In genomic region chr1:34665512-34665854, GRCm38 (mm10) we compare ENCODE assay signal across 15 mouse cellular contexts.
DNase-seq lines count a peak whose midpoint lies in the region; ATAC-seq and TF ChIP-seq lines count a peak whose summit lies in the region.
"Had no signal": no experiment of that assay in that cellular context is flagged by ENCODE, and none has a peak within 500 bp of the region (broad histone marks: within the 10 kb centered on the region; RNA-seq: fewer than 3 reads in every experiment).

No protein-coding gene starts in this region.

- no peaks in the 10 kb centered on the region for H3K27me3 ChIP-seq in heart, embryonic 13.5 days (replicated peaks)
- no peaks in the 10 kb centered on the region for H3K27me3 ChIP-seq in heart, adult 2 months (ENCODE audit: control insufficient read depth, insufficient read depth, low read length)
- H3K27me3 ChIP-seq in forebrain, embryonic 11.5 days (ENCODE audit: control insufficient read depth, insufficient read depth, low read length) = no peaks in the 10 kb centered on the region
- no peaks in the 10 kb centered on the region for H3K27me3 ChIP-seq in hindbrain, embryonic 13.5 days
- no peaks in the 10 kb centered on the region for H3K27me3 ChIP-seq in midbrain, embryonic 15.5 days (replicated peaks)
- no peaks in the 10 kb centered on the region for H3K27me3 ChIP-seq in stomach, postnatal 0 days (ENCODE audit: control insufficient read depth, insufficient read depth, low read length)
- H3K27me3 ChIP-seq: limb, embryonic 12.5 days; liver, embryonic 15.5 days had no signal

- H3K4me3 ChIP-seq in heart, embryonic 13.5 days = no peak overlapping the region
- no peak overlapping the region for H3K4me3 ChIP-seq in heart, adult 2 months
- H3K4me3 ChIP-seq in forebrain, embryonic 11.5 days (ENCODE audit: low read depth, low read length) = no peak overlapping the region
- no peak overlapping the region for H3K4me3 ChIP-seq in hindbrain, embryonic 13.5 days
- H3K4me3 ChIP-seq in midbrain, embryonic 15.5 days = no peak overlapping the region
- no peak overlapping the region for H3K4me3 ChIP-seq in stomach, postnatal 0 days (ENCODE audit: low read depth, low read length)
- H3K4me3 ChIP-seq: erythroblast, embryonic 14.5 days; gastrocnemius, adult 2 months; limb, embryonic 12.5 days; liver, embryonic 15.5 days had no signal

- no peak for DNase-seq in heart, adult 2 months
- no peak for DNase-seq in forebrain, embryonic 11.5 days (ENCODE audit: low spot score)
- no peak for DNase-seq in gastrocnemius, postnatal 36 days
- DNase-seq in stomach, postnatal 0 days (ENCODE audit: low spot score) = no peak
- DNase-seq in layer of hippocampus, postnatal 10 days (ENCODE audit: low spot score in 2 of 2) = no peak
- DNase-seq: cerebellum, adult 11 months; gastrocnemius, adult 2 months; thymus, postnatal 14 days had no signal

- H3K9me3 ChIP-seq in heart, embryonic 13.5 days = no peaks in the 10 kb centered on the region
- no peaks in the 10 kb centered on the region for H3K9me3 ChIP-seq in forebrain, embryonic 11.5 days (ENCODE audit: control insufficient read depth, low read length)
- H3K9me3 ChIP-seq in hindbrain, embryonic 13.5 days = no peaks in the 10 kb centered on the region
- no peaks in the 10 kb centered on the region for H3K9me3 ChIP-seq in midbrain, embryonic 15.5 days
- no peaks in the 10 kb centered on the region for H3K9me3 ChIP-seq in stomach, postnatal 0 days (ENCODE audit: control insufficient read depth, low read length)
- H3K9me3 ChIP-seq: limb, embryonic 12.5 days; liver, embryonic 15.5 days had no signal

- intact Hi-C loops in heart, adult 2 months (cut with DNase I) = no loop called here
- intact Hi-C loops in gastrocnemius, postnatal 36 days (cut with DNase I) = no loop called here

- no peaks in the 10 kb centered on the region for H3K79me2 ChIP-seq in heart, adult 2 months (replicated peaks; ENCODE audit: control insufficient read depth, insufficient read depth, low read length)

- H3K9ac ChIP-seq in heart, embryonic 13.5 days = no peak overlapping the region
- no peak overlapping the region for H3K9ac ChIP-seq in heart, adult 2 months (ENCODE audit: low read depth, low read length)
- H3K9ac ChIP-seq in forebrain, embryonic 11.5 days (ENCODE audit: low read length) = no peak overlapping the region
- no peak overlapping the region for H3K9ac ChIP-seq in hindbrain, embryonic 13.5 days
- H3K9ac ChIP-seq in midbrain, embryonic 15.5 days = no peak overlapping the region
- no peak overlapping the region for H3K9ac ChIP-seq in stomach, postnatal 0 days (ENCODE audit: low read length)
- H3K9ac ChIP-seq: limb, embryonic 12.5 days; liver, embryonic 15.5 days had no signal

- ATAC-seq in heart, embryonic 13.5 days (ENCODE audit: extremely low read depth, insufficient number of reproducible peaks, low FRiP score, low TSS enrichment) = no peak
- ATAC-seq in forebrain, embryonic 11.5 days (replicated peaks; ENCODE audit: low FRiP score) = peak; percentile 19; the same call in 1 of the 2 replicates
- ATAC-seq in hindbrain, embryonic 13.5 days (ENCODE audit: low FRiP score) = peak; percentile 47
- peak; percentile 35; the same call in 1 of the 2 replicates for ATAC-seq in midbrain, embryonic 15.5 days (replicated peaks)
- ATAC-seq in stomach, postnatal 0 days (ENCODE audit: low FRiP score, low TSS enrichment) = no peak
- ATAC-seq: intestine, embryonic 16.5 days had no signal

- no peak overlapping the region for H3K4me2 ChIP-seq in heart, embryonic 13.5 days
- H3K4me2 ChIP-seq in forebrain, embryonic 11.5 days (ENCODE audit: low read depth, low read length, severe bottlenecking) = no peak overlapping the region
- no peak overlapping the region for H3K4me2 ChIP-seq in hindbrain, embryonic 13.5 days
- H3K4me2 ChIP-seq in midbrain, embryonic 15.5 days = no peak overlapping the region
- H3K4me2 ChIP-seq in stomach, postnatal 0 days (replicated peaks; ENCODE audit: low read depth) = no peak overlapping the region
- H3K4me2 ChIP-seq: limb, embryonic 12.5 days; liver, embryonic 15.5 days had no signal

- no peak for TF ChIP-seq POLR2A in heart, adult 2 months (IDR thresholded peaks at IDR 0.05; ENCODE audit: insufficient read depth, low read depth, low read length)

- 74% methylated on average over 5 of the region's 5 CpGs for WGBS in heart, embryonic 13.5 days
- 70% methylated on average over 5 of the region's 5 CpGs for WGBS in heart, adult 2 months
- WGBS in forebrain, embryonic 11.5 days = 77% methylated on average over 5 of the region's 5 CpGs
- 27% methylated on average over 5 of the region's 5 CpGs for WGBS in hindbrain, embryonic 13.5 days
- WGBS in midbrain, embryonic 15.5 days = 38% methylated on average over 5 of the region's 5 CpGs
- 71% methylated on average over 5 of the region's 5 CpGs for WGBS in stomach, postnatal 0 days

- no peaks in the 10 kb centered on the region for H3K36me3 ChIP-seq in heart, embryonic 13.5 days
- no peaks in the 10 kb centered on the region for H3K36me3 ChIP-seq in heart, adult 2 months (ENCODE audit: control insufficient read depth, insufficient read depth, low read length)
- no peaks in the 10 kb centered on the region for H3K36me3 ChIP-seq in forebrain, embryonic 11.5 days (ENCODE audit: control insufficient read depth, insufficient read depth, low read length)
- H3K36me3 ChIP-seq in hindbrain, embryonic 13.5 days = no peaks in the 10 kb centered on the region
- no peaks in the 10 kb centered on the region for H3K36me3 ChIP-seq in midbrain, embryonic 15.5 days (replicated peaks)
- no peaks in the 10 kb centered on the region for H3K36me3 ChIP-seq in stomach, postnatal 0 days (ENCODE audit: control insufficient read depth, insufficient read depth, low read length)
- H3K36me3 ChIP-seq: limb, embryonic 12.5 days; liver, embryonic 15.5 days had no signal

- TF ChIP-seq CTCF in heart, adult 2 months (IDR thresholded peaks at IDR 0.05) = no peak
- no peak for TF ChIP-seq CTCF in stomach, postnatal 0 days (IDR thresholded peaks at IDR 0.05; ENCODE audit: low read depth)

- H3K4me1 ChIP-seq in heart, embryonic 13.5 days = peaks cover 15% of the 10 kb centered on the region
- H3K4me1 ChIP-seq in heart, adult 2 months (ENCODE audit: control insufficient read depth, insufficient read depth, low read length) = no peaks in the 10 kb centered on the region
- H3K4me1 ChIP-seq in forebrain, embryonic 11.5 days (replicated peaks; ENCODE audit: control insufficient read depth, insufficient read depth, low read length) = peaks cover 4% of the 10 kb centered on the region; the same call in 1 of the 2 replicates
- H3K4me1 ChIP-seq in hindbrain, embryonic 13.5 days (replicated peaks) = peaks cover 35% of the 10 kb centered on the region
- peaks cover 10% of the 10 kb centered on the region for H3K4me1 ChIP-seq in midbrain, embryonic 15.5 days
- H3K4me1 ChIP-seq in stomach, postnatal 0 days (replicated peaks; ENCODE audit: control insufficient read depth, insufficient read depth) = no peaks in the 10 kb centered on the region
- H3K4me1 ChIP-seq: limb, embryonic 12.5 days; liver, embryonic 15.5 days had no signal

- no peak for TF ChIP-seq EP300 in heart, adult 2 months (IDR thresholded peaks at IDR 0.05; ENCODE audit: insufficient read depth, low read depth, low read length)
- no peak for TF ChIP-seq EP300 in stomach, postnatal 0 days (optimal IDR thresholded peaks at IDR 0.05)

- H3K27ac ChIP-seq in heart, embryonic 13.5 days (replicated peaks) = peak overlapping the region; percentile 59
- H3K27ac ChIP-seq in heart, adult 2 months = no peak overlapping the region
- peak overlapping the region; percentile 62 for H3K27ac ChIP-seq in forebrain, embryonic 11.5 days (ENCODE audit: low read depth, low read length)
- H3K27ac ChIP-seq in hindbrain, embryonic 13.5 days = peak overlapping the region; percentile 89
- peak overlapping the region; percentile 80 for H3K27ac ChIP-seq in midbrain, embryonic 15.5 days
- no peak overlapping the region for H3K27ac ChIP-seq in stomach, postnatal 0 days (replicated peaks)
- H3K27ac ChIP-seq: gastrocnemius, adult 2 months; limb, embryonic 12.5 days; liver, embryonic 15.5 days had no signal

Comparison
In these comparisons a context has a peak if more than half of its experiments do, and no peak if none do; other contexts are left out.
1. H3K27ac ChIP-seq: peak in heart, embryonic 13.5 days (single experiment), forebrain, embryonic 11.5 days (single experiment), hindbrain, embryonic 13.5 days (single experiment) and midbrain, embryonic 15.5 days (single experiment); none in heart, adult 2 months (single experiment) and stomach, postnatal 0 days (single experiment).
2. ATAC-seq: peak in forebrain, embryonic 11.5 days (single experiment), hindbrain, embryonic 13.5 days (single experiment) and midbrain, embryonic 15.5 days (single experiment); none in heart, embryonic 13.5 days (single experiment) and stomach, postnatal 0 days (single experiment).